Mouse (Mus musculus): ENCODE data around the gene Nags. TPM values are rescaled to one million over a fixed set of nuclear protein-coding genes. Genes with fewer than 3 reads are reported as not detected.

Gene Nags
- polyA plus RNA-seq, 1 experiment = not detected

DNA sequence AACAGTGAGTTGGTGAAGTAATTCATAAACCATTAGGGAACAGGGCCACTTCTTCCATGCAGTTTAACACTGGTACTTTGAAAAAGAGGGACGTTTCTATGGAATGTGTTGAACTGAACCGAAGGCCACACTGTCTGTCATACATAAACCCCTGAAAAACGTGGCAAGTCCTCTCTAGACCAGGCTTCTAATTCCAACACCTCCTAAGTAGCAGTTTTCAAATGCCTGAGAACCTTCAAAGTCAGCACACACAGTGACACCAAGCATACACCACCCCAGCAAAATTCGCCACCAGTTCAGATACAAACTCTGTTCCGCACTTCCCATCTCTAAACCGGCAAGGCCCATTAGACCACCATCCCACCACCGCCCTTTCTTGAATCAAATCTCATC, 38.9 kb downstream of the Nags start:
- Histone ChIP-seq H3K79me2 (ENCODE audit: control insufficient read depth, insufficient read depth) (peaks cover 57% of the 10 kb centered on the region), H3ac (ENCODE audit: control insufficient read depth, insufficient read length) (peak overlapping the region; percentile 100), H3K4me3 (peak overlapping the region; percentile 97), H3K36me3 (ENCODE audit: control insufficient read depth, insufficient read depth) (peaks cover 17% of the 10 kb centered on the region), H3K27me3 (ENCODE audit: control insufficient read depth, insufficient read depth, insufficient read length) (no peaks in the 10 kb centered on the region), H3K4me2 (ENCODE audit: low read depth) (peak overlapping the region; percentile 99)
- no peak for TF ChIP-seq MAX (IDR thresholded peaks at IDR 0.05; ENCODE audit: low read depth)
- no peak for TF ChIP-seq CEBPB (IDR thresholded peaks at IDR 0.05; ENCODE audit: insufficient read depth, poor library complexity, severe bottlenecking)
- TF ChIP-seq MYOD1 (IDR thresholded peaks at IDR 0.05; ENCODE audit: control insufficient read depth in 1 of 3, insufficient read length in 2 of 3, low read depth in 2 of 3) = no peak
- no peak for TF ChIP-seq POLR2A (IDR thresholded peaks at IDR 0.05; ENCODE audit: insufficient read length, low read depth)
- TF ChIP-seq E2F4 (IDR thresholded peaks at IDR 0.05; ENCODE audit: insufficient read depth) = no peak

- peak; percentile 71 for TF ChIP-seq POLR2AphosphoS2 (IDR thresholded peaks at IDR 0.05; ENCODE audit: insufficient read length, low read depth)
- TF ChIP-seq TCF3 (IDR thresholded peaks at IDR 0.05; ENCODE audit: insufficient read length, low read depth) = no peak
- no peak for TF ChIP-seq MAX (IDR thresholded peaks at IDR 0.05; ENCODE audit: low read depth)
- TF ChIP-seq REST (IDR thresholded peaks at IDR 0.05; ENCODE audit: insufficient read depth, insufficient read length) = no peak
- peak; percentile 89 for TF ChIP-seq POLR2A (IDR thresholded peaks at IDR 0.05; ENCODE audit: insufficient read length, low read depth)
- no peak for TF ChIP-seq TCF12 (IDR thresholded peaks at IDR 0.05; ENCODE audit: insufficient read depth, poor library complexity, severe bottlenecking)
- TF ChIP-seq SRF (IDR thresholded peaks at IDR 0.05; ENCODE audit: control insufficient read depth, insufficient read length, low read depth) = no peak
- TF ChIP-seq USF1 (IDR thresholded peaks at IDR 0.05; ENCODE audit: low read depth) = no peak
- peak in 1 of 3 experiments; percentile 29 for TF ChIP-seq MYOG (IDR thresholded peaks at IDR 0.05; ENCODE audit: control insufficient read depth in 1 of 3, insufficient read depth in 1 of 3, insufficient read length in 2 of 3, low read depth in 2 of 3)
- TF ChIP-seq E2F4 (IDR thresholded peaks at IDR 0.05; ENCODE audit: insufficient read depth) = no peak
- TF ChIP-seq CEBPB (IDR thresholded peaks at IDR 0.05; ENCODE audit: insufficient read depth, poor library complexity, severe bottlenecking) = no peak
- TF ChIP-seq MYOD1 (IDR thresholded peaks at IDR 0.05; ENCODE audit: control insufficient read depth in 1 of 3, insufficient read length in 2 of 3, low read depth in 2 of 3) = peak in 1 of 3 experiments; percentile 40
- Histone ChIP-seq H3K4me3 (peak within 1 kb of the TSS; percentile 97), H3K79me2 (ENCODE audit: control insufficient read depth, insufficient read depth) (peaks cover 51% of the 10 kb centered on the region), H3K4me2 (ENCODE audit: low read depth) (peak within 1 kb of the TSS; percentile 99), H3K27me3 (ENCODE audit: control insufficient read depth, insufficient read depth, insufficient read length) (no peaks in the 10 kb centered on the region), H3ac (ENCODE audit: control insufficient read depth, insufficient read length) (peak within 1 kb of the TSS; percentile 100), H3K36me3 (ENCODE audit: control insufficient read depth, insufficient read depth) (peaks cover 17% of the 10 kb centered on the region)
These were observed 39.6 kb downstream of the Nags start, which contains the start of gene Lsm12 for GRCm38 (mm10) chr11:102184646-102185495. Gene Lsm12, minus strand, starts transcription at chr11:102185296.

GRCm38 (mm10) chr11:102185677-102186076, 40.4 kb downstream of the Nags start:
- Histone ChIP-seq H3K4me2 (ENCODE audit: low read depth) (peak overlapping the region; percentile 96), H3K4me3 (peak overlapping the region; percentile 97), H3K79me2 (ENCODE audit: control insufficient read depth, insufficient read depth) (peaks cover 42% of the 10 kb centered on the region), H3K36me3 (ENCODE audit: control insufficient read depth, insufficient read depth) (peaks cover 17% of the 10 kb centered on the region), H3K27me3 (ENCODE audit: control insufficient read depth, insufficient read depth, insufficient read length) (no peaks in the 10 kb centered on the region), H3ac (ENCODE audit: control insufficient read depth, insufficient read length) (no peak overlapping the region)
- TF ChIP-seq REST (IDR thresholded peaks at IDR 0.05; ENCODE audit: insufficient read depth, insufficient read length) (no peak), MYOD1 (IDR thresholded peaks at IDR 0.05; ENCODE audit: control insufficient read depth in 1 of 3, insufficient read length in 2 of 3, low read depth in 2 of 3) (no peak), CEBPB (IDR thresholded peaks at IDR 0.05; ENCODE audit: insufficient read depth, poor library complexity, severe bottlenecking) (no peak), USF1 (IDR thresholded peaks at IDR 0.05; ENCODE audit: low read depth) (no peak), TCF12 (IDR thresholded peaks at IDR 0.05; ENCODE audit: insufficient read depth, poor library complexity, severe bottlenecking) (no peak)

DNA sequence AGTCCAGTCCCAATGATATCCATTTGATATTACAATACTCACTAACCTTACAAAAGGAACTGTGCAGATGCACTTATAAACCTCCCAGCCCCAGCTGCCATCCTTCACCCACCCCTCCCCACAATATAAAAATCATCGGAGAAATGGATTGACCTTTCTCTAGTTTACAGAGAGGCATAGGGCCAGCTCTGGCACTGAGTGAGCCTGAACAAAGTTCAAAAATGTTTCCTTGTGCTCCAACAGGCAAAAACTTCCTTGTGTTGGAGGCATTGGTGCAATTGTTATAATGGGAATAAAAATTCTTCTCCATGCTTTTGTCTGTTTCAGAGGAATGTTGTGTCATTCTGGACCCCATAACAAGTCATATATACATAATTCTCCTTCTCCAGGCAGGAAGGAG, 40.9 kb downstream of the Nags start:
- Histone ChIP-seq H3K4me2 (ENCODE audit: low read depth) (no peak overlapping the region), H3K4me3 (no peak overlapping the region), H3K79me2 (ENCODE audit: control insufficient read depth, insufficient read depth) (peaks cover 37% of the 10 kb centered on the region), H3K36me3 (ENCODE audit: control insufficient read depth, insufficient read depth) (peaks cover 16% of the 10 kb centered on the region), H3ac (ENCODE audit: control insufficient read depth, insufficient read length) (no peak overlapping the region), H3K27me3 (ENCODE audit: control insufficient read depth, insufficient read depth, insufficient read length) (no peaks in the 10 kb centered on the region)
- TF ChIP-seq MAX (IDR thresholded peaks at IDR 0.05; ENCODE audit: low read depth) = no peak
- TF ChIP-seq CEBPB (IDR thresholded peaks at IDR 0.05; ENCODE audit: insufficient read depth, poor library complexity, severe bottlenecking) = no peak
- no peak for TF ChIP-seq POLR2AphosphoS2 (IDR thresholded peaks at IDR 0.05; ENCODE audit: insufficient read length, low read depth)
- no peak for TF ChIP-seq MYOG (IDR thresholded peaks at IDR 0.05; ENCODE audit: control insufficient read depth in 1 of 3, insufficient read depth in 1 of 3, insufficient read length in 2 of 3, low read depth in 2 of 3)
- TF ChIP-seq SRF (IDR thresholded peaks at IDR 0.05; ENCODE audit: control insufficient read depth, insufficient read length, low read depth) = no peak
- TF ChIP-seq MYOD1 (IDR thresholded peaks at IDR 0.05; ENCODE audit: control insufficient read depth in 1 of 3, insufficient read length in 2 of 3, low read depth in 2 of 3) = no peak
- TF ChIP-seq REST (IDR thresholded peaks at IDR 0.05; ENCODE audit: insufficient read depth, insufficient read length) = no peak

DNA sequence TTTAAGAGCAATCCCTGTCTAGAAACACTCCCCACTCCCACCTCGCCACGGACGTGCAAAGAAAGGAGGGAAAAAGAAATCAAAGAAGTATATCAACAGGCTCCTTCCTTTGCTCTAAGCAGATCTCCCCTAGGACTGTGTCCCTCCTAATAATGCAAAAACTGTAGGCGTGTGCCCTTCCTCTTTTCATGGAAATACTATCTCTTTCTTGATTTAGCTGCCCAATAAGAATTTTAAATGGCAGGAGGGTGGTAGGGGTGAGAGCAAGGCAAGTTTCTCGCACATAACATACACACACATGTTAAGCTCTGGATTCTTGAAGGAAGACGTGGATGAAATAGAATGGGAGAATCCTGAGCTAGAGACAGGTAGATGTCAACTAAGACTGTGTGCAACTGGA, 43.7 kb downstream of the Nags start:
- TF ChIP-seq POLR2A (IDR thresholded peaks at IDR 0.05; ENCODE audit: insufficient read length, low read depth) (no peak), TCF3 (IDR thresholded peaks at IDR 0.05; ENCODE audit: insufficient read length, low read depth) (no peak), MYOD1 (IDR thresholded peaks at IDR 0.05; ENCODE audit: control insufficient read depth in 1 of 3, insufficient read length in 2 of 3, low read depth in 2 of 3) (no peak), E2F4 (IDR thresholded peaks at IDR 0.05; ENCODE audit: insufficient read depth) (no peak), POLR2AphosphoS2 (IDR thresholded peaks at IDR 0.05; ENCODE audit: insufficient read length, low read depth) (no peak), CEBPB (IDR thresholded peaks at IDR 0.05; ENCODE audit: insufficient read depth, poor library complexity, severe bottlenecking) (no peak), MYOG (IDR thresholded peaks at IDR 0.05; ENCODE audit: control insufficient read depth in 1 of 3, insufficient read depth in 1 of 3, insufficient read length in 2 of 3, low read depth in 2 of 3) (no peak), USF1 (IDR thresholded peaks at IDR 0.05; ENCODE audit: low read depth) (no peak), TCF12 (IDR thresholded peaks at IDR 0.05; ENCODE audit: insufficient read depth, poor library complexity, severe bottlenecking) (no peak), REST (IDR thresholded peaks at IDR 0.05; ENCODE audit: insufficient read depth, insufficient read length) (no peak), MAX (IDR thresholded peaks at IDR 0.05; ENCODE audit: low read depth) (no peak), SRF (IDR thresholded peaks at IDR 0.05; ENCODE audit: control insufficient read depth, insufficient read length, low read depth) (no peak)
- H3K27me3 ChIP-seq (ENCODE audit: control insufficient read depth, insufficient read depth, insufficient read length) = no peaks in the 10 kb centered on the region
- peaks cover 9% of the 10 kb centered on the region for H3K79me2 ChIP-seq (ENCODE audit: control insufficient read depth, insufficient read depth)
- H3ac ChIP-seq (ENCODE audit: control insufficient read depth, insufficient read length) = no peak overlapping the region
- peak overlapping the region; percentile 49 for H3K4me3 ChIP-seq
- H3K36me3 ChIP-seq (ENCODE audit: control insufficient read depth, insufficient read depth) = no peaks in the 10 kb centered on the region
- H3K4me2 ChIP-seq (ENCODE audit: low read depth) = peak overlapping the region; percentile 79

All from myocyte (in vitro differentiated cells).